Mouse (Mus musculus) midbrain, embryonic 10.5 days (tissue): ENCODE measurements at regions not wholly inside any gene's neighbourhood (a gene's known extent, or its start where the extent isn't known, plus 50 kb on each side); places are given as distances from the start of the nearest gene placed in this dataset.
A peak's percentile ranks its signal among the peaks of the same experiment; 100 is the strongest.

Experiments used
- DNase-seq: peaks from one replicate; pipeline ENCODE4 v3.0.0-alpha.2; 2017; ENCODE audit warnings: low spot score
- H3K27ac ChIP-seq: fragments of 300-500 bp; sonication (generic); replicated peaks from 2 replicates; pipeline ENCODE4 v1.5.1; 2016; ENCODE audit warnings: mild to moderate bottlenecking
- H3K27me3 ChIP-seq: fragments of 300-500 bp; sonication (generic); 2 replicates; pipeline ENCODE4 v1.6.1; 2016; ENCODE audit warnings: low read depth, mild to moderate bottlenecking; ENCODE audit not compliant: poor library complexity, severe bottlenecking
- H3K36me3 ChIP-seq: fragments of 300-500 bp; sonication (generic); 2 replicates; pipeline ENCODE4 v1.6.1; 2016; ENCODE audit warnings: mild to moderate bottlenecking, moderate library complexity
- H3K4me1 ChIP-seq: fragments of 300-500 bp; sonication (generic); 2 replicates; pipeline ENCODE4 v1.6.1; 2016
- H3K4me3 ChIP-seq: fragments of 300-500 bp; sonication (generic); 2 replicates; pipeline ENCODE4 v1.5.1; 2016; ENCODE audit warnings: mild to moderate bottlenecking, moderate library complexity
- H3K9me3 ChIP-seq: fragments of 300-500 bp; sonication (generic); replicated peaks from 2 replicates; pipeline ENCODE4 v1.6.1; 2016; ENCODE audit warnings: mild to moderate bottlenecking
- WGBS: fragments of 180-500 bp; shearing (Covaris S2); methylation state at CpG from one replicate; pipeline ENCODE4 v1.1.7; 2016; 5-methylcytosine and 5-hydroxymethylcytosine counted together

DNA sequence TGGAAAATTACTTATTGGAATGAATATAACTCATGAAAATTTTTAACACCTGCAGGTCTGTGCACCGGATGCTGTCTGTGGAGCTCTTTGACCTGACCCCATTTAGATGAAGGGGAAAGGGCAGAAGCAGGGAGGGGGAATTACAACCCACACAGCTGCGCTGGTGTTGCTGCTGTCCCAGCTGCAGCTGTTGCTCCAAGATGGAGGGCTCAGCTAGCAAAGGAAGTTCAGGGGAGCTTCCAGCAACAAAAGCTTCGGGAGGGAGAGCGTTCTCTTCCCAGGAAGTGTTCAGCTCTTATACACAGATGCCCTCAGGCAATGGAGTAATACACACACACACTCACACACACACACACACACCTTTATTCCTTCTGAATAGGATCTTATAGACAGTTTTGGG lies 219.6 kb downstream of the Car2 start:
- DNase-seq, result no peak
- WGBS, result 61% methylated on average over 4 of the region's 4 CpGs

DNA sequence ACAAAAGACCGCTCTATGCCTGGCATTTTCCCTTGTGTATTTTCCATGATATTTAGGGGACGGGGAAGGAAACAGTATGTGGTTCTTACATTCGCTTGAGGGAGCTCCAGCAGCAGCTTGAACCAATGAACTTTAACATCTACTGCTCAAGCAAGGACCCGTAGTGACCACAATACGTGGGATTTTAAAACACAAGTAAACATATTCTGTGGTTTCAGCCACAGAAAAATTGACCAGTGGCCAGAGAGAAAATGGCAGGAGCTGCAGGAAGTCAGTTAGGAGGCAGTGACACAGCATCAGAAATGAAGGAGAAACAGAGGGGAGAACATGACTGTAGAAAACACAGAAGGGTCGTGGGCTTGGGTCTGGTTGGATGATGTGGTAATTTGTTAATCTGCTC lies 220.2 kb downstream of the Car2 start:
- Histone ChIP-seq H3K9me3 (no peaks in the 10 kb centered on the region), H3K27ac (no peak overlapping the region), H3K4me3 (no peak overlapping the region), H3K27me3 (no peaks in the 10 kb centered on the region), H3K4me1 (peaks cover 4% of the 10 kb centered on the region; the same call in 1 of the 2 replicates), H3K36me3 (no peaks in the 10 kb centered on the region)
- no peak for DNase-seq
- 91% methylated on average over 6 of the region's 6 CpGs for WGBS

More for the DNA sequence above, 219.6 kb downstream of the Car2 start:
- no peaks in the 10 kb centered on the region for H3K27me3 ChIP-seq
- no peak overlapping the region for H3K27ac ChIP-seq
- no peaks in the 10 kb centered on the region for H3K9me3 ChIP-seq
- peaks cover 4% of the 10 kb centered on the region; the same call in 1 of the 2 replicates for H3K4me1 ChIP-seq
- H3K4me3 ChIP-seq, result no peak overlapping the region
- no peaks in the 10 kb centered on the region for H3K36me3 ChIP-seq

DNA sequence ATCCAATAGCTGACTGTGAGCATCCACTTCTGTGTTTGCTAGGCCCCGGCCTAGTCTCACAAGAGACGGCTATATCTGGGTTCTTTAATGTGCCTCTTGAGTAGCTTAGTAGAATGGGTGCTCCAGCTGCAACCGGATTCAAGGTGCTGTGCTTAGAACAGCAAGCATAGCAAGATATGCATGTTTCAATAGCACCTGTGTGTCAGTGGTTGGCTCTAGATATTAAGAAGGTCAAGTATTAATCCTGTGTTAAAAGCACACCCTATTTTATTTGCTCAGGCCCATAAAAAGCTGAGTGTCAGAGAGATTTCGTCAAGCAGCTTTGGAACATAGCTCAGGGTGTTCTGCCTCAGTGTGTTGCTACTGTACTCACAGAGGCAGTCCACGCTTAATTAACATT lies 221.2 kb downstream of the Car2 start:
- H3K36me3 ChIP-seq, result no peaks in the 10 kb centered on the region
- no peaks in the 10 kb centered on the region for H3K27me3 ChIP-seq
- no peak overlapping the region for H3K4me3 ChIP-seq
- H3K4me1 ChIP-seq, result peaks cover 8% of the 10 kb centered on the region
- 88% methylated on average over 5 of the region's 5 CpGs for WGBS
- no peak overlapping the region for H3K27ac ChIP-seq
- no peaks in the 10 kb centered on the region for H3K9me3 ChIP-seq
- no peak for DNase-seq

DNA sequence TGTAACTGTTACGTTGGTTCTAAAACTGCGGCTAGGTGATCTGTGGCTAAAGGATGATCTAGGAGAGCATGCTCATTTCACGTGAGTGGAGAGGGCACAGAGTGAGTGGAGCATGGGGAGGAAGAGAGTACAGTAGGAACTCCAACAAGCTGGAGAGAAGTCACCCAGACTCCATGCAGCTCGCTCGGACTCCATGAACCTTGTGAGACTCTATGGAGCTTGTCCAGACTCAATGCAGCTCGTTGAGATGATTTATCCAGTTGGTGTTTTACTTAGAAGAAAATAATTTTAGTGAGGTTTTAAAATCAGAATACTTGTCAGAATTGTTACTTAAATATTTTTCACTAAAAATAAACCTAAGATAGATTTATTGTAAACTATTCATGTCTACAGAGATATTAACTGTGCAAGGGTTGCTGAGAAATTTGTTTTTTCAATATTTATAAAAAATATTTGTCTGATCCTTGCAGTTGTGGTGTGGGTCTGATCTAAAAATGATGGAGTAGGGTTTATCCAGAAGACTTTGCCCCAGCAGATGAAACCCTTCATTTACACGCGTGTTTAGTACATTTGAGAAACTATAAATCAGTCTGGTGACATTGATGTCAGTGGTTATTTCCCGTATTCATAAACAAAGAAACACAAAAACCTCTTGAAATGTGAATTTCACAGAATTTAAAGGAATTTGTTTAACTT lies 222.3 kb downstream of the Car2 start:
- Histone ChIP-seq H3K4me1 (peaks cover 19% of the 10 kb centered on the region), H3K9me3 (no peaks in the 10 kb centered on the region), H3K4me3 (no peak overlapping the region), H3K27ac (no peak overlapping the region), H3K36me3 (no peaks in the 10 kb centered on the region), H3K27me3 (no peaks in the 10 kb centered on the region)
- DNase-seq, result no peak
- 90% methylated on average over 9 of the region's 9 CpGs for WGBS

DNA sequence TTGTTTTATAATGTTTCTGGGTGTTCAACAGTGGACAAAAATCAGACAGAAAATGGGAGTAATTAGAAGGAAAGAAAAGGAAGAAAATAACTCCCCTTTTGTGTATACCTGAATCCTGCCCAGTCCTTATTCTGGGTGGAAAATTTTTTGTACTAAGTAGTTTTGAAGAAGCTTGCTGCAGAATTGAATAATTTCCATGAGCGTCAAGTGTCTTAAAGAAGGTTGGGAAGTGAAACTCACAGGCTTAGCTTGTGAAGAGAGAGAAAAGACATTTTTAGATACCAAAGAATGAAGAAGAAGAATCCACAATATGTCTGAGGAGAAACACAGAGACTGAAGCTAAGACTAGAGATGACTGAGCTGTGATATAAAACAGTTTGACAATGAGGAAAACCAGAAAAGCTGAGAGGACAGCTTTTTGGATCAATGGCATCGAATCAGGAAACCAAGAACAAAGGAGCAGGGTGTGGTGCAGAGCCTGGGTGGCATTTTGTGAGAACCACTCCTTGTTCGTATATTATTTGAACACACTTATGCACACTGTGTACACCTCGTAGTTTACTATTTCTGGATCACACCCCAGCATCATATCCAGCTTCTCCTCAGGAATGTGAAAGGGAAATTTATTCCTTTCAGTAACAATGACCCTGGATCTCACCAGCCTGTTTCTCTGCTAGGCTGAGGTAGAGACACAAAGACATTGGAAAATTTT lies 221.9 kb downstream of the Gm9733 start:
- H3K27me3 ChIP-seq, result no peaks in the 10 kb centered on the region
- DNase-seq, result no peak
- 79% methylated on average over 4 of the region's 4 CpGs for WGBS

DNA sequence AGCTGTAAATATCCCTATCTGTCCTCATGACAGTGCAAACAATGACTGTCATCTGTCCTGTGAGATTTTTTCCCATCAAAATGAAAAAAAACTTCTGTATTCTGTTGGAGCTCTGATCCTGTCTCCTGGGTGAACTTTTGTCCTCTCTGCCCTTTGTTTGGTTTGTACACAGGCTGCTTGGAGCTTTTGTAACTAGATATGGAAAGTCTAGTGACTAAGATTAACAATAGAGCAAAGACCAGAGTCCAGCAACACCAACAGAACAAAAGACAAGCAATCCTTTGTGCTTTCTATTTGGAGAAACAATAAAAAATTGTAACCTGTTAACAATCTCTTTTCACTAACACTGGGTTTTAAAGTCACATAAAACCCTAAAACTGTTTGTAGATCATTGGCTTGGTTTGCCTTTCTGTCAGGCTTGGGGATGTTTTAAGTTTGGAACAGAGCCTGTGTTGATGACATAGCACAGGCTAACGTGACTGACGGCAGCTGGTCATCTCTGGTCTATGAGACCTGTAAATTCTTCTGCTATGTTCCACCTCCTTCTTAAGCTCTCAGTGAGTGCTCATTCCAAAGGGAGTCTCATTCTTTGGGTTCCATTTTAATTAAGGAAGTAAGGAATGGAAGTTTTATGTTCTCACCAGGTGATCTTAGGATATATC lies 219.8 kb downstream of the Gm9733 start:
- Histone ChIP-seq H3K4me3 (no peak overlapping the region), H3K27me3 (no peaks in the 10 kb centered on the region), H3K27ac (peak overlapping the region; percentile 2; the same call in 1 of the 2 replicates), H3K9me3 (no peaks in the 10 kb centered on the region), H3K36me3 (no peaks in the 10 kb centered on the region), H3K4me1 (peaks cover 24% of the 10 kb centered on the region)
- WGBS, result 37% methylated on average over 2 of the region's 2 CpGs
- no peak for DNase-seq

More for the DNA sequence above, 221.9 kb downstream of the Gm9733 start:
- no peaks in the 10 kb centered on the region for H3K36me3 ChIP-seq
- H3K9me3 ChIP-seq, result no peaks in the 10 kb centered on the region
- peaks cover 28% of the 10 kb centered on the region for H3K4me1 ChIP-seq
- no peak overlapping the region for H3K27ac ChIP-seq
- H3K4me3 ChIP-seq, result no peak overlapping the region

DNA sequence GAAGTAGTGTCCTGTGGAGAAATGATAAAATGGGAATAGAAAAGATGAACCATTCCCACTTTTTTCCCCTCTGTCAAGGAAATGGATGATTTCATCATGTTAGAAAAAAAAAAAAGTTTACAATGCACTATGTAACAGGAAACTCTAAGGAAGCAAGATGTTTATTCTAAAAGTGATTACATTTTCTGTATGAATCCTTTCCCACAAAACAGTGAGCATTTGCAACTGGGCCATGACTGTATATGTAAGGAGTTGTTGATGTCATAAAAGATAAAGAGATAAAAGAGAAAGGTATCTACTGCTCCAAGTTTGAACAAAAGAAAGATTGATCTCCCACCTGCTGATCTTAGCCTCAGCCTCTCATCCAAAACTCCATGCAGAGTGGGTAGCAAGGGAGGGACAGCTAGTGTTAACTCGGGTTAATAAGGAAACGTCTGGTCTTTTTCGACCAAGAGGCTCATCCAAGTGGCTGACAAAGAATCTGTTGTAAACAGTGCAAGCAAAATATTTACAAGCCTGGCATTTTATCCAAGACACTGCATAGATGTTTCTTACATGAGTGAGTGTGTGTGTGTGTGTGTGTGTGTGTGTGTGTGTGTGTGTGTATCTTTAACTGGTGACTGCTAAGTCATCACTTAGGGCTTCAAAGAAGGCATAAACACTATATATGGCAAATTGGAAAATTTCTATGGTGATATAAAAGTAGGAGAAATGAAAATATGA lies 213.3 kb downstream of the Gm9733 start:
- no peaks in the 10 kb centered on the region for H3K9me3 ChIP-seq
- no peak for DNase-seq
- H3K27me3 ChIP-seq, result no peaks in the 10 kb centered on the region
- peaks cover 7% of the 10 kb centered on the region for H3K4me1 ChIP-seq
- 52% methylated on average over 3 of the region's 3 CpGs for WGBS
- H3K27ac ChIP-seq, result no peak overlapping the region
- H3K4me3 ChIP-seq, result no peak overlapping the region
- H3K36me3 ChIP-seq, result no peaks in the 10 kb centered on the region

DNA sequence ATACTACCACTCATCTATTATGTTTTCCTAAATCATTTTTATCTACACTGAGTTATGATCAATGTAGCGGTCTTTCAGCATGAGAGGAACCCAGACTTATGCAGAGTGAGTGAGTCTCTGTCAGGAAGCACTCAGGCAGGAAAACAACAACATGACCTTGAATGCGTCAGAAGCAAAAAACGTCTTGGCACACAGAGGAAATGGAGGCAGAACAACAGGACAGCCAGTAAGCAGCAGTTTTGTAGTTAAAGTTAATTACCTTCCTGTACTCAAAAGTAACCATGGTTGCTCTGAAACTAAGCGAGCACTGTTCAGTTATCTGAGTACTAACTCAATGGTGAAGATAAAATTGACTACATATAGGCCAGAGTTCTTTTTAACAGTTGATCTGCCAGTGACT lies 205.4 kb downstream of the Gm9733 start:
- DNase-seq, result no peak
- no peak overlapping the region for H3K27ac ChIP-seq
- no peaks in the 10 kb centered on the region for H3K4me1 ChIP-seq
- H3K9me3 ChIP-seq, result no peaks in the 10 kb centered on the region
- H3K36me3 ChIP-seq, result no peaks in the 10 kb centered on the region
- 78% methylated on average over 4 of the region's 4 CpGs for WGBS
- no peaks in the 10 kb centered on the region for H3K27me3 ChIP-seq
- H3K4me3 ChIP-seq, result no peak overlapping the region

DNA sequence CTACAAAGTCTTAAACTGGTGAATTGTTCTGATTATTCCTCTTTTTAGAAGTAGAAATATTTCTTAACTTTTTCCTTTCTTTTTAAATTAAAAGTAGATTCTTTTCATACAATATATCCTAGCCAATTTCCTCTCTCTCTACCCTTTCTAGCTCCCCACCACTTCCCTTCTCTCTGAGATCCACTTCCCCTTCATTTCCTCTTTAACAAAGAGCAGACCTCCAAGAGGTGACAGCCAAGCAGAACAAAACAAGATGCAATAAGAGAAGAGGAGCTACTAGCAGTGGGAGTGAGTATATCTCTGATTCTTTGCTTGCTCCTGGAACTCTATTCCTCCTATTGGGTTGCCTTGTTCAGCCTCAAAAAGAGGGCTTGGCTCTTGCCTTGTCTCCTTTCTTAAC lies 203.7 kb downstream of the Gm9733 start:
- DNase-seq, result no peak
- no peaks in the 10 kb centered on the region for H3K27me3 ChIP-seq

DNA sequence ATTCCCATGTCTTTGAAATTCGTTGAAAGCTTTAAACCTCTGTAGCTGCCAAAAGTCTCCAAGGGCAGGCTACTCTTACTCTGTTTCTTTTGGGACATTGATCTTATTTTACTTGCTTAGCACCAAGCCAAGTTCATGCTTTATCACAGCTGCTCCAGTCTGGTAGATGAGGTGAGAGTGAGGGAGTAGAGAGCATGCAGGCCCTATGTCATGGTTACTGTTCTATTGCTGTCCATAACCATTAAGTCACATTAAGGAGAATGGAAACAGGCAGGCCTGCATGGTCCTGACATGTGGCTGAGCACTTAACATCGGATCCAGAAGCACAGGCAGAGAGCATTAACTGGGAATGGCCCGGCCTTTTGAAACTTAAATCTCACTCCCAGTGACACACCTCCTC lies 203.1 kb downstream of the Gm9733 start:
- Histone ChIP-seq H3K27me3 (no peaks in the 10 kb centered on the region), H3K4me3 (no peak overlapping the region), H3K36me3 (no peaks in the 10 kb centered on the region), H3K27ac (no peak overlapping the region), H3K9me3 (no peaks in the 10 kb centered on the region), H3K4me1 (no peaks in the 10 kb centered on the region)
- WGBS, result 79% methylated on average over 3 of the region's 3 CpGs
- no peak for DNase-seq

More for the DNA sequence above, 203.7 kb downstream of the Gm9733 start:
- no peaks in the 10 kb centered on the region for H3K9me3 ChIP-seq
- H3K4me3 ChIP-seq, result no peak overlapping the region
- H3K4me1 ChIP-seq, result no peaks in the 10 kb centered on the region
- no peaks in the 10 kb centered on the region for H3K36me3 ChIP-seq
- H3K27ac ChIP-seq, result no peak overlapping the region

DNA sequence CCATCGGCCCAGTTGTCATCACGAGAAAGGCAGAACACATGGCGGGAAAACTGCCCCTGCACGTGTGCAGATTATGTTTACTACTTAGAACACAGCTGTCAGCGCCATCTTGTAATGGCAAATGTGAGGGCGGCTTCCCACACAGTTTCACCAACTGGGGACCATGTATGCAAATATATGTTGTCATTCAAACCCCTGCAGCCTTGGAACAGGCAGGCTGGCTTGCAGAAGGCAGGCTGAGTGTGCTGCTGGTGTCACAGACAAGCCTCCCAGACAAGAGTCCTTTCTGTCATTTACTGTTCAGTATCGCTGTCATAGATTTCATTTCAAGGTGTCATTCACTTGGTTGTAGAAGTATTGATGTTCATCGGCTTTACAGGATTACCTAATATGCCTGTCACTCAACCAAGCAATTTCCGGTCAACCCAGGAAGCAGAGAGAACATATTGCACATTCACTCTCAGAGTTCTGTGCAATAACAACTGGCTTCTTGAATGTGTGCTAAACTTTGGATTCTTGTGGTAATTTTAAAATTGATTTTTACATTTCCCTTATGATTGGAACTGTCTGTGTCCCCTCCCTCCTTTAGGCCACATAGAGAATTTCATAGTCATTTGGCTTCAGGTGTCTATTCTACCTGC lies 202.3 kb downstream of the Gm9733 start:
- Histone ChIP-seq H3K4me1 (no peaks in the 10 kb centered on the region), H3K36me3 (no peaks in the 10 kb centered on the region), H3K4me3 (no peak overlapping the region), H3K27ac (no peak overlapping the region), H3K9me3 (no peaks in the 10 kb centered on the region), H3K27me3 (no peaks in the 10 kb centered on the region)
- 92% methylated on average over 9 of the region's 9 CpGs for WGBS
- no peak for DNase-seq

DNA sequence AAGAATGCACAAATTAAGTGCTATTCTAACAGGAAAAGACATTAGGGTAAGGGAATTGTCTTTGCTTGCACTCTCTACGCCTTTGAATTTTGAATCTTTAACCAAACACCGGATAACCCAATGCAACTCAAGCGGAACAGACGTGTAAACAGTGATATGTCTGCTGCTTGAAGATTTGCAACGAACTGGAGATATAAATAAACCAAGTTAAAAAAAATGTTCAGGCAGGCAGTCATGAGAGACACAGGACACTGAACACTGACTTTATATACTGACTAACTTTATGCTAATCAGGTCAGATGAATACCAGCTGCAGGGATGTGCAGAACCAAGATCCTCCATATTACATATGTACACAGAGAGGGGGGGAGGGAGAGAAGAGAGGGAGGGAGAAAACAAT lies 200.0 kb downstream of the Gm9733 start:
- 71% methylated on average over 5 of the region's 5 CpGs for WGBS
- H3K36me3 ChIP-seq, result no peaks in the 10 kb centered on the region

More for the DNA sequence above, 200.0 kb downstream of the Gm9733 start:
- Histone ChIP-seq H3K27ac (no peak overlapping the region), H3K27me3 (no peaks in the 10 kb centered on the region), H3K4me3 (no peak overlapping the region), H3K4me1 (no peaks in the 10 kb centered on the region), H3K9me3 (no peaks in the 10 kb centered on the region)
- no peak for DNase-seq
